Mouse (Mus musculus): ENCODE data around the gene Cpne4.

The Cpne4 gene

DNA sequence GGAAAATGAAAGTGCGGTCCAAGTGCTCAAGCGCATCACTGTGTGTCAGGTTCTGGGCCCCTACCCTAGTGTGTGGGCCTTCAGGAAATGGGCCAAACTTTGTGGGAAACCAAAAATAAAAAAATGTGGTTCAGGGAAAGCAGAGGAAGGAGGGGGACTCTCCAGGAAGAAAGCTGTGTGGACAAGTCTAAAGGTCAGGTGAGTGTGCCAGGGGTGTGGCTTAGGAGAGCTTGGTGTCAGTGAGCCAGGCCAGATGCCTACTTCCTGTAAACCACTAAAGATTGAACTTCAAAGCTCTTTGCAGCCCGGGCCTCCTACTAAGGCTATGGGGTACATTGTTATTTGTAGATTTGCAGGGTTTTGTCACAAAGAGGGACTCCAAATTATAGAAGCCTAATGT lies 327.1 kb downstream of the Cpne4 start:
- no peak for DNase-seq (ENCODE audit: low read depth, low spot score)

- DNase-seq (ENCODE audit: low read depth, low spot score) = no peak
Measured at GRCm38 (mm10) chr9:104877014-104877413, 329.9 kb downstream of the Cpne4 start.

GRCm38 (mm10) chr9:104878558-104878957 lies 331.5 kb downstream of the Cpne4 start:
- no peak for DNase-seq (ENCODE audit: low read depth, low spot score)

- no peak for DNase-seq (ENCODE audit: low read depth, low spot score)
Measured at GRCm38 (mm10) chr9:104890517-104890916, 343.4 kb downstream of the Cpne4 start.

- no peak for DNase-seq (ENCODE audit: low read depth, low spot score)
Measured at GRCm38 (mm10) chr9:104895360-104895759, 348.3 kb downstream of the Cpne4 start.

- no peak for DNase-seq (ENCODE audit: low read depth, low spot score)
Measured at GRCm38 (mm10) chr9:104901118-104901517, 354.0 kb downstream of the Cpne4 start.

DNA sequence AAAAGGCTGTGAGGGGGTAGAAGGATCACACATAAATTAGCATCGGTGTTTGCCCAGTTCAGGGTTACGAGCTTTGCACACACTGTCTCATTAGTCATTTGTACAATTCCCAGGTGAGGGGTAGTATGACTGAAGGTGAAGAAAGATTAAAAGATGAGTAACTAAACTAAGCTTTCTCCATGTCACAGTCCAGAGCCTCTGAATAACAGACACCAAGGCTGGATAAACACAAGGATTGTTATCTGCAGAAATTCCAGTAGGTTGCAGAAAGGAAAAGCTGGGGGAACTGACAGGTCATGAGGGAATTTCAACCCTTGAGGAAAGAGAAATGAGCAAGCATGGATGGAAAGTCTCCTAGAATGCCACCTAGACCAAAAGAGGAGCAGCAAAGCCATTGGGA lies 354.7 kb downstream of the Cpne4 start:
- DNase-seq (ENCODE audit: low read depth, low spot score) = no peak

DNA sequence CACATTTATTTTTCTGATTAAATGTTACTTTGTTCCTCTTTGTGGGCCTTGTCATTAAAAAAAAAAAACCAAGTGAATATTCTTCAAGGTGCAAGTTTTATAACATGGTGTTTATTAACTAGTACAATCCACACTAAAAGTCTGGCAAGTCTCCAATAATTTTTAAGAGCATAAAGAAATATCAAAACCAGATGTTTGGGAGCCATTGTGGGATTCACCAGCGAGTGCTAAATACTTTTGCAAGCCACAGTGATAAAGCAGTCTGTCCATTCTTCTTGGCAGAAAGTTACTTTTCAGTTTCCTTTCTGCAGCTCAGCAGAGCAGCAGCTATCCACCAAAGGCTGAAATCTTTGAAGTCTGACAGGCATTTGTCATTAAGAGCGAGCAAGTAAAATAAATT lies 365.6 kb downstream of the Cpne4 start:
- no peak for DNase-seq (ENCODE audit: low read depth, low spot score)

DNA sequence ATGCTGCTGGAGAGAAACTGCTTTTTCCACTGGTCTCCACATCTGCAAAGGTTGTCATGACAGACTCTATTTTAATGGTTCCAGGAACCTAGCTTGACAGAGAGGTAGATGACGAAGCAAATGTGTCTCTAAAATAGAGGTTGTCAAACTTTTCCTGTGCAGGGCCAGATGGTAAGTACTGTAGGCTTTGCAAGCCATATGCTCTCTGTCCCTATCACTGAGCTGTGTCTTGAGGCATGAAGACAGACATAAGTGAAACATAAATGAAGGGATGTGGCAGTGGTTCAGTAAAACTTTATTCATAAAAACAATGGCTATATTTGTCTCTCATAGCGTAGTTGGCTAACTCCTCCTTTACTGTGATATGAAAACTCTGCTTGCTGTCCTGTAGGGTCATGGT lies 366.2 kb downstream of the Cpne4 start:
- DNase-seq (ENCODE audit: low read depth, low spot score) = no peak

- DNase-seq (ENCODE audit: low read depth, low spot score) = no peak
Measured at GRCm38 (mm10) chr9:104921197-104921596, 374.1 kb downstream of the Cpne4 start.

- peak; percentile 85 for DNase-seq (ENCODE audit: low read depth, low spot score)
Measured at GRCm38 (mm10) chr9:104922051-104922450, 375.0 kb downstream of the Cpne4 start.

DNA sequence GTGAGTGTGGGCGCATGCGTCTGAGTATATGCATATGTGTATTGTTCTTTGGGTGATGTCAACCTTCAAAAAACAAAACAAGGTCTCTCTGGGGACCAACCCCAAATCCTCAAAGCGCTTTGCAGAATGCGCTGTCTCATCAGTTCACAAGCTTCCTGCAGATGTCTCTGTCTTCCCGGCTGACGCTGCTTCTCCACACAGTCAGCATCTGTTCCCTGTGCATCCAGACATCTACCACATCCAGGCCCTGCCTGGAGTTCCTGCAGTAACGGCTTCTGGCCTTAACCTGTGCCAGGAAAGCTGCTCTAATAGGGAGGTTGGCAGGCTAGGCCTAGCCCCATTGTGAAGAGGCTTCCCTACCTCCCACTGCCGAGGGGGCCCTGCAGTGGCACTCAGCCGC lies 381.7 kb downstream of the Cpne4 start:
- no peak for DNase-seq (ENCODE audit: low read depth, low spot score)

DNA sequence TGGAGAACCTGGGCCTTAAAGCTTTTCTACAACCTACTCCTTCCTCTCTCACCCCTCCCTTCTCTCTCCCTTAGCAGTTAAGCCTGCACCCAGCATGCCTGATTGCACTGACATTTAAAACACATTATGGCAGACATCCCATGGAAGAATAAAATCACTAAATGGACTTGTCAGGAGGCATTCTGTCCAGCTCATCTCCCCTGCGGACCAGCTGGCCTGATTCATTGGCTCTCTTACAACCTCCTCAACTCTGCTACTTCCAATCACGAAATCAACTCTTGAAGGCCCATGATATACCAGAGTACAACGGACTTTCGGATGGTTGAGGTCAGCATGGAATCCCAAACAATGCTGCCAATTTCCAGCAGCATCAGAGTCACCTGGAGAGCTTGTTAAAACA lies 393.3 kb downstream of the Cpne4 start:
- no peak for DNase-seq (ENCODE audit: low read depth, low spot score)

DNA sequence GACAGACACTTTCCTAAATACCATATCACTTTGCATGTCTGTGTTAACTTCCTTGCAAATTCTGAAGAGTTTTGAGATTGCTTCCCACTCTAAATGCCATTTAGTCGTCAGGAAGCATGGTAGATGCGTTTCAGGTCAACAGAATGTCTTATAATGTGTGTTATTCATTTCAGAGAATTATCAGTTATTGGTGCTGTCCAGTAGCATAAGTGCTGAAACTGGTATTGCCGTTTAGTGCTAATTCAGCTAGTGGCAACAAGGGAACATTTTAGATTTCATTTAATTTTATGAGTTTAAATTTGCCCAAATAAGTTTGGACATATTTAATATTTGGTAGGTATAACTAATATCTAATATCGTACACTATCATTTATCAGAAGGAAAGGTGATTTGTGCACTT lies 403.5 kb downstream of the Cpne4 start:
- no peak for DNase-seq (ENCODE audit: low read depth, low spot score)

GRCm38 (mm10) chr9:104952176-104952575 lies 405.1 kb downstream of the Cpne4 start:
- no peak for DNase-seq (ENCODE audit: low read depth, low spot score)

DNA sequence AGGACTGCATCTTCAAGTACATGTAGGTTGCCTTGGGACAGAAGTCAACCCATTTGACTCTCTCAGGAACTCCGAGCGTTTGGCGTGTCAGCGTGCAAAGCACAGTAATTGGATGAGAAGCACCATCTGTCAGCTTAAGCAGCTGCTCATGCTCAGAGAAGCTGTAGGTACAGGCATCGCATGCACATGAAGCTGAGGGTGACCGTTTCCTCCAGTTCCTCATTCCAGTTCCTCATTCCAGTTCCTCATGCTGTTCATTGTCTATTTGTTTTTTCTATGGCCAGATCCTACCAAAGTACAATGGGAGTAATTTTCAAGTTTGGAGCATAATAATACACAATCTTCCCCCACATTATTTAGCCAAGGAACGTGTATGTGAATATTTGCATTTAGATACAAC lies 425.7 kb downstream of the Cpne4 start:
- DNase-seq (ENCODE audit: low read depth, low spot score) = no peak

DNA sequence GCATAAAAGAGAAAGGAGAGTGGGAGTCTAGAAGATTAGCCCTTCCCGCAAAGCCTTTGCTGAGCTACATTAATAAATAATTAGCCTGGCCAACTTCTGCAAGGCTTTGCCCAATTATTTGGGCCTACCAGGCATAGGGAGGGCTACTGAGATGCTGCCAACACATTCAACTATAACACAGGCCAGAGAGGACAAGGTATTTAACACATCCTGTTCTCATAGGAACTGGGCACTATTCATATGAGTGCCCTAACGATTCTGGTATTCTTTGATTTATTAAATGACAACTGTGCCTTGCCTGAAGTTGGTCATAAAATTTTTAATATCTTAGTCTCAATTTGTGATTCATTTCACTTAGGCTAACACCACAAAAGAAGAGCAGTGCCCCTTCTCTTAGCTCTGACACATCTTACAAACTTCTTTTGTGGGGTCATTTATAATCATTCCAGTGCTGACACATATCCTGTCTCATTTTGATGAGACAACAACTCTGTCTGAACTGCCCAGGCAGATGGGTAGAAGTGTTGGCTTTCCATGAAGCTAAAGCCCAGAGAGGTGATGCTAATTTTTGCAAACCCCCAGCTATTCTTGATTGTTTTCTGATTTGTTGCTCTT lies 435.0 kb downstream of the Cpne4 start:
- DNase-seq (ENCODE audit: low read depth, low spot score) = no peak

DNA sequence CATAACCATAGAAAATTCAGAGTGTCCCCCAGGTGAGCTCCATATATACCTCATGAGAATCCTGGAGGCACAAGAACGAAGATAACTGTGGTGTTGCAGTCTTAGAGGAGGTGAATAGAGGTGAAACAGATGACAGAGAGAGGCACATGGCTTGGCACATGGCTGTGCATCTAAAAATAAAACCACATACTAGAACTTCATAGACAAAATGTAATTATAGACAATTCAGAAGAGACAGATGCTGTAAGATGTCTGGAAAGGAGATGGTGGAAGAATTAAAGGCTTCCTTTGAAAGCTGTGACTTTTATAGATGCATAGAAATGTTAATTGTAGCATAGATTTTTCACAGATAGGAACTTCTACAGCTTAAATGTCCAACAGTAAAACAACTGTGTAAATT lies 451.1 kb downstream of the Cpne4 start:
- DNase-seq (ENCODE audit: low read depth, low spot score) = no peak

DNA sequence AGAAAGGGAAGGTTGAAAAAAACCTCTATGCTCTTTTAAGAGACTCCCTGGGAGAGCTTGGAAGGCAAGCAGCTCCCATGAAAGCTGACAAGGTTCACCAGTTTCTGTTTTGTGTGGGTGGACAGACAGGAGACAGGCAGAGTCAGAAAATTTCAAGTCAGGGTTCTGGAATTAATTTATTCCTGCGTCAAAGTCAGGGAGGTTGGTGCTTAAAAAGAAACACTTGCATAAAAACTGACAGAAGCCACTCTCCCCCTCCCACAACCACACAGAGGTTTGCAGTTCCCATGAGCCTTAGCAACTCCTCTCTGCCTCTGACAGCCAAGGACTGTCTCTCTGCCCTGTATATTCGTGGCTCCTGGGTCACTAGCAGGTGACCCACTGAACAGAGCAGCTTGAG lies 463.6 kb downstream of the Cpne4 start:
- no peak for DNase-seq (ENCODE audit: low read depth, low spot score)

- no peak for DNase-seq (ENCODE audit: low read depth, low spot score)
Measured at GRCm38 (mm10) chr9:105018186-105018585, 471.1 kb downstream of the Cpne4 start.

- DNase-seq (ENCODE audit: low read depth, low spot score) = no peak
Measured at GRCm38 (mm10) chr9:105028311-105028710, 481.2 kb downstream of the Cpne4 start.

- DNase-seq (ENCODE audit: low read depth, low spot score) = no peak
Measured at GRCm38 (mm10) chr9:105032572-105032971, 485.5 kb downstream of the Cpne4 start.

GRCm38 (mm10) chr9:105033641-105034040 lies 486.6 kb downstream of the Cpne4 start:
- DNase-seq (ENCODE audit: low read depth, low spot score) = no peak

GRCm38 (mm10) chr9:105037847-105038246 lies 490.8 kb downstream of the Cpne4 start:
- no peak for DNase-seq (ENCODE audit: low read depth, low spot score)

Data from ES-CJ7 (cell line).